Mouse (Mus musculus) embryonic facial prominence, embryonic 14.5 days (tissue): ENCODE measurements around the gene Neil1. TPM values are rescaled to one million over a fixed set of nuclear protein-coding genes. Genes with fewer than 3 reads are reported as not detected.

Experiments
- ATAC-seq: fragments of 200-750 bp; cut with Nextera tagmentation; 2 replicates; pipeline ENCODE4 v1.8.0; 2017; ENCODE audit warnings: low read depth, moderate number of reproducible peaks, moderate TSS enrichment
- DNase-seq: peaks from one replicate; pipeline ENCODE4 v3.0.0-alpha.2; 2015; ENCODE audit warnings: low spot score
- H3K27ac ChIP-seq: fragments of 300-500 bp; sonication (generic); replicated peaks from 2 replicates; pipeline ENCODE4 v1.5.1; 2014; ENCODE audit warnings: low read depth, mild to moderate bottlenecking, low read length, moderate library complexity
- H3K27me3 ChIP-seq: fragments of 300-500 bp; sonication (generic); replicated peaks from 2 replicates; pipeline ENCODE4 v1.6.1; 2014; ENCODE audit warnings: low read length; ENCODE audit not compliant: control insufficient read depth, insufficient read depth
- H3K36me3 ChIP-seq: fragments of 300-500 bp; sonication (generic); 2 replicates; pipeline ENCODE4 v1.6.1; 2014; ENCODE audit warnings: low read length, mixed read lengths; ENCODE audit not compliant: control insufficient read depth, insufficient read depth
- H3K4me1 ChIP-seq: fragments of 300-500 bp; sonication (generic); 2 replicates; pipeline ENCODE4 v1.6.1; 2014; ENCODE audit warnings: antibody characterized with exemption, low read length; ENCODE audit not compliant: control insufficient read depth, insufficient read depth
- H3K4me2 ChIP-seq: fragments of 300-500 bp; sonication (generic); 2 replicates; pipeline ENCODE4 v1.6.1; 2014; ENCODE audit warnings: low read depth, mild to moderate bottlenecking, low read length, moderate library complexity, mixed read lengths
- H3K4me3 ChIP-seq: fragments of 300-500 bp; sonication (generic); 2 replicates; pipeline ENCODE4 v1.5.1; 2014; ENCODE audit warnings: low read depth, mild to moderate bottlenecking, low read length
- H3K9ac ChIP-seq: fragments of 300-500 bp; sonication (generic); 2 replicates; pipeline ENCODE4 v1.6.1; 2014; ENCODE audit warnings: low read depth, mild to moderate bottlenecking, low read length, moderate library complexity, mixed read lengths
- H3K9me3 ChIP-seq: fragments of 300-500 bp; sonication (generic); 2 replicates; pipeline ENCODE4 v1.6.1; 2016; ENCODE audit warnings: low read length; ENCODE audit not compliant: control insufficient read depth
- WGBS: fragments of 180-500 bp; shearing (Covaris S2); extraction: QIAGEN DNeasy Blood & Tissue Kit; methylation state at CpG from one replicate; pipeline ENCODE4 v1.1.7; 2014; 5-methylcytosine and 5-hydroxymethylcytosine counted together
- polyA plus RNA-seq: library from polyadenylated mRNA; unstranded; fragments of >200 nt; fragmentation: Nextera tagmentation; extraction: Ambion mirVana; gene quantifications from 2 replicates; pipeline ENCODE4 v1.2.1, GENCODE M21; 2014

The Neil1 gene
- polyA plus RNA-seq: 6.5 and 7.7 TPM in 2 replicates

GRCm38 (mm10) chr9:57148144-57148878 is at the start of gene Neil1:
Neil1 (minus strand) TSS chr9:57148305.
- Histone ChIP-seq H3K4me3 (peak within 1 kb of the TSS; percentile 51), H3K9ac (peak within 1 kb of the TSS; percentile 70), H3K36me3 (0 out of 2 replicates have a peak, but pooled peaks cover 3% of the 10 kb centered on the region), H3K27ac (peak within 1 kb of the TSS; percentile 85), H3K4me2 (peak within 1 kb of the TSS; percentile 67), H3K4me1 (no peaks in the 10 kb centered on the region), H3K9me3 (no peaks in the 10 kb centered on the region), H3K27me3 (no peaks in the 10 kb centered on the region)
- ATAC-seq (peak; percentile 95), DNase-seq (peak; percentile 97)
- 2% methylated on average over 27 of the region's 27 CpGs for WGBS

DNA sequence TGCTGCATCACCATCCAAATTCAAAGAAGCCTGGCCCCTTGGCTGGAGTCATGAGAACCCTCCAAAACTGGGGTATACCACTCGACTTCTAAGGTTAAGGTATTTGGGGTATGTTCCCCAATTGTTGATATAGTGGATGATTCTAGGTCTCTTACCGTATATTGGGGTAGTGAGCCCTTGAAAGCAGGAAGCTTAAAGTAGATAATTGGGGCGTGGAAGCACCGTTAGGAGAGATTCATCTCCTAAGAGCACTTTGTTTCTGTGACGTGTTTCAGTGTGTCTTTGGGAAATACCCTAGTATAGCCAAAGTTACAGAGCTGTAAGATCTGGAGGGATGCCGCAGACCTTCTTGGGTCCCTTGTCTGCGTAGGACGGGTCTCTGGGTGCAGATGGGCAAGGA is 49.3 kb upstream of the Neil1 start:
- Histone ChIP-seq H3K36me3 (no peaks in the 10 kb centered on the region), H3K4me2 (no peak overlapping the region), H3K9ac (no peak overlapping the region), H3K4me1 (no peaks in the 10 kb centered on the region), H3K4me3 (no peak overlapping the region), H3K27ac (no peak overlapping the region), H3K9me3 (no peaks in the 10 kb centered on the region), H3K27me3 (no peaks in the 10 kb centered on the region)
- ATAC-seq (no peak), DNase-seq (no peak)
- WGBS: 77% methylated on average over 8 of the region's 8 CpGs

DNA sequence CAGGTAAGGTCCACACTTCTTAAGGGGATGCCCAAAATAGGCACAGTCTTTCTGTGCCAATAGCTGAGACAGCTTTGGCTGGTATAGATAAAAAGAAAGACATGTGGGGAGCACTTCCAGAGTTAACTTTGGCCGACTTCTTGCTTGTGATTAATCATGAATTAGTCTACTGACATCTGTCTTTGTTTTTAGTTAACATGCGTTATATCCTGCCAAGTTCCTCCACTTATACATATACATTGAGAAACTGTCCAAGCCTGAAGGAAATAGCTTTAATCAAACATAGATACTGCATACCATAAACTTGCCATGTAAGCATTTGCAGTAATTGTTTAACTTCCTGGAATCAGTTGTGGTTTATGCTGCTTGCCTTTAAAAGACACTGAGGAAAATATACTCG is 48.6 kb upstream of the Neil1 start:
- WGBS: 52% methylated on average over 3 of the region's 3 CpGs
- no peak overlapping the region for H3K4me2 ChIP-seq
- ATAC-seq (no peak), DNase-seq (peak; percentile 23)
- H3K9me3 ChIP-seq: no peaks in the 10 kb centered on the region
- no peak overlapping the region for H3K9ac ChIP-seq
- H3K27me3 ChIP-seq: no peaks in the 10 kb centered on the region
- H3K27ac ChIP-seq: no peak overlapping the region
- no peak overlapping the region for H3K4me3 ChIP-seq
- H3K4me1 ChIP-seq: no peaks in the 10 kb centered on the region
- H3K36me3 ChIP-seq: no peaks in the 10 kb centered on the region

GRCm38 (mm10) chr9:57168411-57168810 is 20.3 kb upstream of the Neil1 start:
- Histone ChIP-seq H3K27me3 (no peaks in the 10 kb centered on the region), H3K4me1 (no peaks in the 10 kb centered on the region), H3K27ac (no peak overlapping the region), H3K4me3 (no peak overlapping the region), H3K9ac (no peak overlapping the region), H3K9me3 (no peaks in the 10 kb centered on the region), H3K4me2 (no peak overlapping the region), H3K36me3 (no peaks in the 10 kb centered on the region)
- no peak for DNase-seq
- 82% methylated on average over 5 of the region's 5 CpGs for WGBS
- ATAC-seq: no peak

DNA sequence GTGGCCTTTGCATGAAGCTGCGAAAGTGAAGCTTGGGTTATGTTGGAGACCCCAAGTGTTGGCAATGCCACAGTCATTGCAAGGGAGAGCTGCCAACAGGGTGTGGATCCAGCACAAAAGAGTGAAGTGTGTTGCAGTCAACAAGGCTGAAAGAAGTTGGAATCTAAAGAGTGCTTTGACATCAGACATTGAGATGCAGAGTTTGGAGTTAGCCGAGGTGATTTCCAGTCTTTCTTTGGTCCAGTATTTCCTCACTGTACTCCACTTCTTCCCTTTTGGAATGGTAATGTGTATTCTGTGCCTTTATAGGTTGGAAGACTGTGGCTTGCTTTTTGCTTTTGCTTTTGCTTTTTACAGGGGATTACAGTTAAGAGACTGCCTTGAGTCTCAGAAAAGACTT is 18.1 kb upstream of the Neil1 start:
- WGBS: 84% methylated on average over 2 of the region's 2 CpGs
- ATAC-seq (no peak), DNase-seq (no peak)
- H3K9ac ChIP-seq: no peak overlapping the region
- H3K36me3 ChIP-seq: no peaks in the 10 kb centered on the region
- H3K27me3 ChIP-seq: no peaks in the 10 kb centered on the region
- no peak overlapping the region for H3K4me3 ChIP-seq
- H3K9me3 ChIP-seq: no peaks in the 10 kb centered on the region
- no peak overlapping the region for H3K27ac ChIP-seq
- no peaks in the 10 kb centered on the region for H3K4me1 ChIP-seq
- no peak overlapping the region for H3K4me2 ChIP-seq

- WGBS: 37% methylated on average over 2 of the region's 2 CpGs
- no peak for ATAC-seq
- Histone ChIP-seq H3K27ac (no peak overlapping the region), H3K4me3 (no peak overlapping the region), H3K9me3 (no peaks in the 10 kb centered on the region), H3K4me1 (peaks cover 4% of the 10 kb centered on the region; the same call in 1 of the 2 replicates), H3K4me2 (no peak overlapping the region), H3K27me3 (no peaks in the 10 kb centered on the region), H3K9ac (no peak overlapping the region), H3K36me3 (no peaks in the 10 kb centered on the region)
- DNase-seq: no peak
Observed at GRCm38 (mm10) chr9:57163137-57163536, 15.0 kb upstream of the Neil1 start.

- DNase-seq (no peak), ATAC-seq (no peak)
- Histone ChIP-seq H3K4me3 (no peak overlapping the region), H3K27ac (no peak overlapping the region), H3K27me3 (no peaks in the 10 kb centered on the region), H3K9me3 (no peaks in the 10 kb centered on the region), H3K36me3 (no peaks in the 10 kb centered on the region), H3K4me1 (peaks cover 4% of the 10 kb centered on the region; the same call in 1 of the 2 replicates), H3K4me2 (no peak overlapping the region), H3K9ac (no peak overlapping the region)
- WGBS: 19% methylated on average over 3 of the region's 3 CpGs
Observed at GRCm38 (mm10) chr9:57162496-57162895, 14.4 kb upstream of the Neil1 start.

- Histone ChIP-seq H3K27me3 (no peaks in the 10 kb centered on the region), H3K4me1 (peaks cover 4% of the 10 kb centered on the region; the same call in 1 of the 2 replicates), H3K27ac (no peak overlapping the region), H3K36me3 (0 out of 2 replicates have a peak, but pooled peaks cover 9% of the 10 kb centered on the region), H3K4me2 (peak overlapping the region; percentile 84), H3K4me3 (peak overlapping the region; percentile 69), H3K9ac (peak overlapping the region; percentile 71), H3K9me3 (no peaks in the 10 kb centered on the region)
- WGBS: 39% methylated on average over 11 of the region's 11 CpGs
- DNase-seq: no peak
- ATAC-seq: 0 out of 2 replicates have a peak, but pooled peaks have one; percentile 2
Observed at GRCm38 (mm10) chr9:57158506-57158905, 10.4 kb upstream of the Neil1 start.
